Mouse (Mus musculus): ENCODE data around the gene Angptl7.

The Angptl7 gene

GRCm38 (mm10) chr4:148495160-148495559 is 5.1 kb downstream of the Angptl7 start:
- DNase-seq = no peak

- no peak for DNase-seq
These were observed 8.8 kb downstream of the Angptl7 start for GRCm38 (mm10) chr4:148491448-148491847.

- DNase-seq = no peak
These were observed 9.8 kb downstream of the Angptl7 start for GRCm38 (mm10) chr4:148490502-148490901.

- no peak for DNase-seq
These were observed 12.4 kb downstream of the Angptl7 start for GRCm38 (mm10) chr4:148487841-148488240.

GRCm38 (mm10) chr4:148484511-148484910 is 15.7 kb downstream of the Angptl7 start:
- no peak for DNase-seq

GRCm38 (mm10) chr4:148481557-148482168 is 18.6 kb downstream of the Angptl7 start:
- no peak for DNase-seq

- no peak for DNase-seq
These were observed 20.0 kb downstream of the Angptl7 start for GRCm38 (mm10) chr4:148480245-148480644.

GRCm38 (mm10) chr4:148473496-148473895 is 26.8 kb downstream of the Angptl7 start:
- DNase-seq = no peak

GRCm38 (mm10) chr4:148472436-148473174 is 27.7 kb downstream of the Angptl7 start:
- DNase-seq = no peak

GRCm38 (mm10) chr4:148471363-148471806 is 28.9 kb downstream of the Angptl7 start:
- DNase-seq = no peak

- DNase-seq = no peak
These were observed 30.6 kb downstream of the Angptl7 start for GRCm38 (mm10) chr4:148469487-148470252.

GRCm38 (mm10) chr4:148468396-148468795 is 31.9 kb downstream of the Angptl7 start:
- no peak for DNase-seq

- no peak for DNase-seq
These were observed 33.7 kb downstream of the Angptl7 start for GRCm38 (mm10) chr4:148466511-148467079.

- no peak for DNase-seq
These were observed 35.4 kb downstream of the Angptl7 start for GRCm38 (mm10) chr4:148464869-148465268.

GRCm38 (mm10) chr4:148464301-148464700 is 36.0 kb downstream of the Angptl7 start:
- DNase-seq = no peak

- DNase-seq = no peak
These were observed 36.9 kb downstream of the Angptl7 start for GRCm38 (mm10) chr4:148463208-148463960.

GRCm38 (mm10) chr4:148462717-148463116 is 37.5 kb downstream of the Angptl7 start:
- no peak for DNase-seq

GRCm38 (mm10) chr4:148461772-148462171 is 38.5 kb downstream of the Angptl7 start:
- DNase-seq = no peak

GRCm38 (mm10) chr4:148460656-148461284 is 39.5 kb downstream of the Angptl7 start:
- DNase-seq = no peak

GRCm38 (mm10) chr4:148455477-148456025 is 44.7 kb downstream of the Angptl7 start:
- no peak for DNase-seq

GRCm38 (mm10) chr4:148453707-148454106 is 46.6 kb downstream of the Angptl7 start:
- DNase-seq = no peak

GRCm38 (mm10) chr4:148448853-148449245 is 51.4 kb downstream of the Angptl7 start:
- no peak for DNase-seq
